Mouse (Mus musculus) hindbrain, embryonic 11.5 days (tissue): ENCODE measurements at regions not wholly inside any gene's neighbourhood (a gene's known extent, or its start where the extent isn't known, plus 50 kb on each side); places are given as distances from the start of the nearest gene placed in this dataset.
"Not testable (repeated sequence)": the region's sequence is repeated elsewhere in the genome, so short reads cannot be mapped to it uniquely, and the experiment has no call there.

ENCODE experiments used
- ATAC-seq: fragments of 200-750 bp; cut with Nextera tagmentation; 2 replicates; pipeline ENCODE4 v1.8.0; 2017; ENCODE audit warnings: mild to moderate bottlenecking, moderate TSS enrichment, moderate library complexity; ENCODE audit not compliant: low FRiP score
- DNase-seq: peaks from one replicate; pipeline ENCODE4 v3.0.0-alpha.2; 2015; ENCODE audit warnings: low spot score
- H3K27ac ChIP-seq: fragments of 300-500 bp; sonication (generic); 2 replicates; pipeline ENCODE4 v1.5.1; 2014; ENCODE audit warnings: mild to moderate bottlenecking, low read depth, low read length
- H3K27me3 ChIP-seq: fragments of 300-500 bp; sonication (generic); 2 replicates; pipeline ENCODE4 v1.6.1; 2014; ENCODE audit warnings: mild to moderate bottlenecking, low read length, moderate library complexity, mixed read lengths; ENCODE audit not compliant: control insufficient read depth, insufficient read depth
- H3K36me3 ChIP-seq: fragments of 300-500 bp; sonication (generic); 2 replicates; pipeline ENCODE4 v1.6.1; 2014; ENCODE audit warnings: mild to moderate bottlenecking, low read length, moderate library complexity, mixed read lengths; ENCODE audit not compliant: control insufficient read depth, insufficient read depth
- H3K4me1 ChIP-seq: fragments of 300-500 bp; sonication (generic); replicated peaks from 2 replicates; pipeline ENCODE4 v1.6.1; 2014; ENCODE audit warnings: low read length, mixed read lengths; ENCODE audit not compliant: control insufficient read depth, insufficient read depth
- H3K4me2 ChIP-seq: fragments of 300-500 bp; sonication (generic); replicated peaks from 2 replicates; pipeline ENCODE4 v1.6.1; 2014; ENCODE audit warnings: mild to moderate bottlenecking, low read depth, low read length
- H3K4me3 ChIP-seq: fragments of 300-500 bp; sonication (generic); 2 replicates; pipeline ENCODE4 v1.5.1; 2014; ENCODE audit warnings: low read depth, low read length
- H3K9ac ChIP-seq: fragments of 300-500 bp; sonication (generic); 2 replicates; pipeline ENCODE4 v1.6.1; 2014; ENCODE audit warnings: low read depth, low read length
- H3K9me3 ChIP-seq: fragments of 300-500 bp; sonication (generic); 2 replicates; pipeline ENCODE4 v1.6.1; 2016; ENCODE audit warnings: low read length; ENCODE audit not compliant: control insufficient read depth
- WGBS: fragments of 180-500 bp; shearing (Covaris S2); extraction: QIAGEN DNeasy Blood & Tissue Kit; methylation state at CpG from one replicate; pipeline ENCODE4 v1.1.7; 2014; 5-methylcytosine and 5-hydroxymethylcytosine counted together

DNA sequence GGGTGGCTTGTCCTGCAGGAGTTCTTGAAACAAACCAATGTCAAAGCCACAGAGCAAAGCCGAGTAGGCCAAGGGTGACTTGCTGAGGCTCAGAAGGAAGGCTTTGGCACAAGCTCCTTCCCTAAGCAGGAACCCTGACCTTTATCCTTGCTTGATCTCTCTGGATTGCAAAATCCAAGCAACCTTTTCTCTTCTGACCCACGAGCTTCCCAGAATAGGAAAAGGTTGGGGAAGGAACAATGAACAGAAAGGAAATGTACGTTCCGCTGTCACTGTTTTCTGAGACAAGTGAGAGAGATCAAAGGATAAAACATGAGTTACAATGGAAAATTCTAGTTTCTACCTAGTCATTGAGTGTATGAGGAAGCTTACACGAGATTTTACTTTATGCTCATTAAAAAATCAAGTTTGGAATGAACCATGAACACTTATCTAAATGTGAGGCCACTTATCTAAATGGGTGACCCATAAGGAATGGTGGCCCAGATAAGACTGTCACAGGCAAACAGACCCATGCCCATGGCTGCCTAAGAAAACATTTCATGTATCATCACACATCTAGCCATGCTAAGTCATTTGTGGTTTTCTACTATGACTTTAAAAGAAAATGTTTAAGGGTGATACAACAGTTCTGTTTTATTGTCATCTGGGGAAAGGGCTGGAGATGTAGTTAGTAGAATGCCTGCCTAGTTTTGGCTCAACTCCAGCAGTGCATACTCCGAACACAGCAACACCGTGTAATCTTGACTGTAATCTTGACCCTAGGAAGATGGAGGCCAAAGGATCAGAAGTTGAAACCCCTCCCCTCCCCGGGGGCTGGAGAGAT lies 80.7 kb upstream of the Tbl1xr1 start:
- ATAC-seq (no peak), DNase-seq (no peak)
- Histone ChIP-seq H3K9ac (no peak overlapping the region), H3K27ac (no peak overlapping the region), H3K4me2 (no peak overlapping the region), H3K4me3 (no peak overlapping the region), H3K27me3 (no peaks in the 10 kb centered on the region), H3K36me3 (no peaks in the 10 kb centered on the region), H3K4me1 (no peaks in the 10 kb centered on the region), H3K9me3 (no peaks in the 10 kb centered on the region)
- WGBS: 83% methylated on average over 8 of the region's 8 CpGs

DNA sequence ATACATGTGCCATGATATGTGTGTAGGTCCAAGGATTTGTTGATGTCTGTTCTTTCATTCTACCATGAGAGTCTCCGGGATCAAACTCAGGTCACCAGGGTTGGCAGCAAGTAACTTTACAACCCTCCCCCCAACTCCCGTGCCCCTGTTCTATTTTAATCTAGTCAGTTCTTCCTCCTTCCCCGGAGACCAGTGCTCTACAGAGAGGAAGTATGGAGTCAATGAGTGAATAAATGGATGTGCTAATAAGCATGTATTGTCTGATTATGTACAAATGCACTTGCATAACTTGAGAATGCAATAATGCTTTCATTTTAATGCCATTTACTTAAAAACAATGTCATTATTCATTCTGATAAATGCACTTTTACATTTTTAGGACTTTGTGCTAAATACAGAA lies 79.1 kb upstream of the Tbl1xr1 start:
- H3K36me3 ChIP-seq: no peaks in the 10 kb centered on the region
- 86% methylated on average over 3 of the region's 3 CpGs for WGBS
- H3K27ac ChIP-seq: no peak overlapping the region
- no peaks in the 10 kb centered on the region for H3K4me1 ChIP-seq
- ATAC-seq (no peak), DNase-seq (no peak)
- no peak overlapping the region for H3K9ac ChIP-seq
- H3K4me2 ChIP-seq: no peak overlapping the region
- H3K9me3 ChIP-seq: no peaks in the 10 kb centered on the region
- H3K4me3 ChIP-seq: no peak overlapping the region
- H3K27me3 ChIP-seq: no peaks in the 10 kb centered on the region

DNA sequence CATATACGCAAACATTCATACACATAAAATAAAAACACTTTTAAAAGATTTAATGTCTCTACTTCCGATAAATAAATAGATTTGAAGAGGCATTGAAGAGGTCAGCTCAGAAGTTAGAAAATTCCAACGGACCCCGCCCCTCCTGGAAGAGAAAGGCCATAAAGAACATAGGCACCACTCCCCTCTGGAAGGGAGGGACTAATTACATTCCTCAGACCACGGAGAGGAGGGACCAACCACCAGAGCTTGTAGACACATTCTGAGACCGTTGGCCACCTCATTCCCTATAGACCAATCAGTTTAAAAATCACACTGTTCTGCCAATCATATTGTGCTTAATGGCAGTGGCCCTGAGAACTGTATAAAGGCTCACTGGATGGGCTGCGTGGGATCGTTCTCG lies 71.0 kb upstream of the Tbl1xr1 start:
- ATAC-seq (no peak), DNase-seq (no peak)
- H3K9me3 ChIP-seq: no peaks in the 10 kb centered on the region
- WGBS: 85% methylated on average over 9 of the region's 9 CpGs
- no peaks in the 10 kb centered on the region for H3K4me1 ChIP-seq
- H3K9ac ChIP-seq: no peak overlapping the region
- H3K27me3 ChIP-seq: no peaks in the 10 kb centered on the region
- H3K27ac ChIP-seq: no peak overlapping the region
- H3K36me3 ChIP-seq: no peaks in the 10 kb centered on the region
- H3K4me3 ChIP-seq: no peak overlapping the region
- H3K4me2 ChIP-seq: no peak overlapping the region

DNA sequence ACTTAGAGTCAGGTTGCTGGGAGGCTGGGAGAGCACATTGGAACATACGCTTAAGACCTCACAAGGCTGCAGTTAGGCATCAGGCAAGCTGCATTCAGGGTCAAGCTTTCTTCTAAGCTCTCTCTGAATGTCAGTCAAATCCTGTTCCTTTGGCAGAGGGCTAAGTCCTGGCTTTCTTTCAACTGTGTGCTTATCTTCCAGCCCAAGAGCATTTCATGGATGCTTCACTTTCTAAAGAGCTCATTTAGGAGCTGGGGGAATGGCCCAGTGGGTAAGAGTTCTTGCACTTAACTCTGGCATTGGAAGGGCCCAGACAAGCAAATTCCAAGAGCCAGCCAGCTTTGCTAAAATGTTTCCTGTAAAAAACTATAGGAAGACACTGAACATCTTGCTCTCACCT lies 70.3 kb upstream of the Tbl1xr1 start:
- no peak for DNase-seq
- H3K27ac ChIP-seq: no peak overlapping the region
- no peak overlapping the region for H3K4me2 ChIP-seq
- H3K9me3 ChIP-seq: no peaks in the 10 kb centered on the region
- 95% methylated on average over 1 of the region's 1 CpGs for WGBS
- no peaks in the 10 kb centered on the region for H3K27me3 ChIP-seq
- no peak for ATAC-seq
- H3K4me3 ChIP-seq: no peak overlapping the region
- no peak overlapping the region for H3K9ac ChIP-seq
- H3K4me1 ChIP-seq: no peaks in the 10 kb centered on the region
- H3K36me3 ChIP-seq: no peaks in the 10 kb centered on the region

DNA sequence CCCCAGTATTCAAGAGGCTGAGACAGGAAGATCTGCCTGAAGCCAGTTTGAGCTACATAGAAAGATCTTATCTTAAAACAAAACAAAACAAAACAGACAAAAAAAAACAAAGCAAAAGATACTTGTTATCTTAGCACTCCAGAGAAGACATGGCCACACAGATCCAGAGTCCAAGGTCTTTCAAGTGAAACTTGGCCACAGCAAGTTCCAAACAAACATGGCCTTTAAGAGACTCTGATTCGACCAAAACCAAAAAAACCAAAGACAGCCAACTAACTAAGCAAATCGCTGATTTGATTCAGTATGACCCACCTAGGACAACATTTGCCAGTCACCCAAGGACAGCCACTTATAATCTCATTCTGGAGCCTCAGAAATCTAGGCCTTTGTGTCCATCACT lies 69.8 kb upstream of the Tbl1xr1 start:
- no peaks in the 10 kb centered on the region for H3K27me3 ChIP-seq
- WGBS: 83% methylated on average over 2 of the region's 2 CpGs
- DNase-seq (no peak), ATAC-seq (no peak)
- no peaks in the 10 kb centered on the region for H3K9me3 ChIP-seq
- H3K36me3 ChIP-seq: no peaks in the 10 kb centered on the region
- no peaks in the 10 kb centered on the region for H3K4me1 ChIP-seq
- H3K27ac ChIP-seq: no peak overlapping the region
- no peak overlapping the region for H3K4me2 ChIP-seq
- H3K9ac ChIP-seq: no peak overlapping the region
- H3K4me3 ChIP-seq: no peak overlapping the region

DNA sequence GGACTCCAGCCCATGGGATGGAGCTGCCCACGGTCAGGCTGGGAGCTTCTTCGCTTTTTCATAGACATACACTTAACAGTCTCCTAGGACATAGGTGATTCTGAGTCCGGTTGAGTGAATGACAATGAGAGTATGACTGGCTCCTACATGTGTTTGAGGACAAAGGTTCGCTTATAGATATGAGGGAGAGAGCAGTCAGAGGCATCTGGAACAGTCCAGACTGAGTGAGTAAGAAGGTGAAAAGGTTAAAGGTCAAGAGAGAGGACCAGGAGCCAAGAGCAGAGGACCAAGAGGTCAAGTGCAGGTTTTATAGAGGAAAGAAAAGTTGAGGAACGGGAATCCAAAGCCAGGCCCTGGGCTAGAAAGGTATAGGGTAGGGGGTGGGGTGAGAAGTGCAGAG lies 68.7 kb upstream of the Tbl1xr1 start:
- ATAC-seq: no peak
- 90% methylated on average over 5 of the region's 5 CpGs for WGBS
- Histone ChIP-seq H3K9ac (no peak overlapping the region), H3K4me2 (no peak overlapping the region), H3K27me3 (no peaks in the 10 kb centered on the region), H3K27ac (no peak overlapping the region), H3K4me1 (no peaks in the 10 kb centered on the region), H3K4me3 (no peak overlapping the region), H3K36me3 (no peaks in the 10 kb centered on the region), H3K9me3 (no peaks in the 10 kb centered on the region)
- DNase-seq: no peak

DNA sequence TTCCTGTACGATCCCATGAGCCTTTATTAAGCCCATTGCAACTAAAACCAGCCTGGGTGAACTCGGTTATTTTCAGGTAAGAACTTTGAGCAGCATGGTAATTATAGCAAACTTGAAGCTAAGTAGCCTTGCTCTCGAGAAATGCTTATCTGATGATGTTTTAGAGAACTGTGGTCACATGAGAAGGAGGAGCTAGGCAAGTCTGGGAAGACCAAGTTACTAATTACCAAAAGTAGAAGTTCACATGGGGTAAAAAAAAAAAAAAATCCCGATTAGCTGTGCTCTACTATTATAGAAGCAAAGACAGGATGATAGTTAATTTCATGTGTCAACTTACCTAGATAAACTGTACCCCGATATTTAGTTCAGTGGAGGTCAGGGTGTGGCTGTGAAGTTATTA lies 68.0 kb upstream of the Tbl1xr1 start:
- no peak overlapping the region for H3K27ac ChIP-seq
- H3K4me1 ChIP-seq: no peaks in the 10 kb centered on the region
- WGBS: 89% methylated on average over 5 of the region's 5 CpGs
- no peaks in the 10 kb centered on the region for H3K36me3 ChIP-seq
- H3K4me2 ChIP-seq: no peak overlapping the region
- no peaks in the 10 kb centered on the region for H3K9me3 ChIP-seq
- H3K27me3 ChIP-seq: no peaks in the 10 kb centered on the region
- H3K4me3 ChIP-seq: no peak overlapping the region
- ATAC-seq (no peak), DNase-seq (no peak)
- no peak overlapping the region for H3K9ac ChIP-seq

DNA sequence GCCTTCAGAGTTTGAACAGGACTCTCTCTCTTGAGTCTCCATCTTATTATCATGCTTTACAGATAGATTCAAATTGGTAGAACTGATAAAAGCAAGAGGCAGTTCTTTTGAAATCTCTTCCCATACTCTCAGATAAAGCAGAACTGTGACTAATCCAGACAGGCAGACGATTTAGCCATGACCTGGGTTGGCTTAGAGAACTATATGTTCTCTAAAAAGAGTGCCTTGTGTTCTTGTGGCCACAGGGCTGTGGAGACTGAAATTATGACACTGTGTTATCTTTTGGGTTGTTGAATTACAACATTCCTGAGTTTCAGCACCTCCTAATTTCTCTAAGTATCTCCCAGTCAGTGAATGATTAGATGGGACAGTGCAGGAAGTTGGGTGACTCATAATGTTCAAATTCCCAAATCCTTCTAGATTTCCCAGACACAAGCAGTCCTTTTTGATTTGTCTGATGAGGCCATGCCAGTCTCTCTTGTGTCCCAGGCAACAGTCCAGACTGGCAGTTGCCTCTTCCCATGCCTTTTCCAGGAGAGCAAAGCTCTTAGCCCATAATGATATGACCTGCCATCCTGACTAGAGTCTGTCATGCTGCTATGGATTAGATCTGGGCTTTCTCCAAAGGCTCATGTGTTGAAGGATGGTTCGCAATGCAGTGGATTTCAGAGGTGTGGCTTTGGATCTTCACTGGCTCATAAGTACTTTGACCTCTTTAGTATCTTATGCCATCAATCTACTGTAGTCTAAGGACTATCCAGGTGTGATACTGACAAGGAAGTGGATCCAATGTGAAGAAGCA lies 66.4 kb upstream of the Tbl1xr1 start:
- Histone ChIP-seq H3K9ac (no peak overlapping the region), H3K4me3 (no peak overlapping the region), H3K27ac (no peak overlapping the region), H3K36me3 (no peaks in the 10 kb centered on the region), H3K4me1 (no peaks in the 10 kb centered on the region), H3K9me3 (no peaks in the 10 kb centered on the region), H3K27me3 (no peaks in the 10 kb centered on the region), H3K4me2 (no peak overlapping the region)
- ATAC-seq: no peak
- no peak for DNase-seq
- 89% methylated on average over 2 of the region's 2 CpGs for WGBS

DNA sequence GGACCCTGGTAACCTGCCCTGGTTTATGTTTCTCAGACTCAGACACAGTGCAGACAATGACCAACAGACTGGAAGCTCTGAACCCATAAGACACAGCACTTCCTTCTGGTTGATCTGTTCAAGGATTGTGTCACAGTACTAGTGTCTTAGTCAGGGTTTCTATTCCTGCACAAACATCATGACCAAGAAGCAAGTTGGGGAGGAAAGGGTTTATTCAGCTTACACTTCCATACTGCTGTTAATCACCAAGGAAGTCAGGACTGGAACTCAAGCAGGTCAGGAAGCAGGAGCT lies 65.8 kb upstream of the Tbl1xr1 start:
- not testable (repeated sequence) for H3K4me2 ChIP-seq, H3K4me1 ChIP-seq, ATAC-seq, H3K4me3 ChIP-seq, DNase-seq, H3K9me3 ChIP-seq, H3K27me3 ChIP-seq, H3K27ac ChIP-seq, H3K9ac ChIP-seq, H3K36me3 ChIP-seq
